Mouse (Mus musculus) monocyte, adult 2 months (primary cell): ENCODE measurements at regions not wholly inside any gene's neighbourhood (a gene's known extent, or its start where the extent isn't known, plus 50 kb on each side); places are given as distances from the start of the nearest gene placed in this dataset.

Experiments used
- DNase-seq, 2 experiments: peaks; one replicate each; pipeline ENCODE4 v3.0.0; 2022; ENCODE audit warnings: low spot score in 2 of 2, low read depth in 1 of 2

DNA sequence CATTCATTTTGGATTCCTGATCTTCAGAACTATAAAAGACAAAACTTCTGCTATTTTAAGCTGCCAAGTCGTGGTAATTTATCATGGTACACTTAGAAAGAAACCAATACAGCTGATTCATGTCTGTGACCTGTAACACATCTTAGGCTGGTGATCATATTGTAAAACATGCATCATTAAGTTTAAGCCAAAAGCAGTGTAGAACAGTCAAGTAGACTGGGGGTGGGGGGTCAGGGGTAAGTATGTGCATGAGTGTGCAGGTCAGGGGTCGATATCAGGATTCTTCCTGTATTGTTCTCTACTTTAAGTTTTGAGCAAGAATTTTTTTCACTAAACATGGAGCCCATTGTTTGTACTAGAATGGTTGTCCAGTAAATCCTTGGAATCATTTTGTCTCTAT, 160.7 kb downstream of the Calcrl start:
- no peak for DNase-seq

DNA sequence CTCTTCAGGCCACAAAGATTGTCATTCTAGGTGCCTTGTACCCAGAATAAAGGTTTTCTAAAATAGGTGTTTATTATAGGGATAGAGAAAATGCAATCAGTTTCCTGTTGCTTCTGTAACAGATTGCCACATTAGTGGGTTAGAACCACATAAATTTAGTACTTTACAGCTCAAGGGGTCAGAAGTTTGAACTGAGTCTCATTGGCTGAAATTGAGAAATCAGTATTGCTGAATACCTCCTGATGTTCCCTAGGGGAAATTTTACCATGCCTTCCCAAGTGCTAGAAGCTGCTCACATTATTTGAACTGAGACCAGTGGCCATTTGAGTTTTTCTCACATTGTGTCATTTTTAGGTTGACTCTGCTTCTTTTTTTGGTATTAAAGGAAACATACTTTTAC, 160.2 kb downstream of the Calcrl start:
- no peak for DNase-seq

DNA sequence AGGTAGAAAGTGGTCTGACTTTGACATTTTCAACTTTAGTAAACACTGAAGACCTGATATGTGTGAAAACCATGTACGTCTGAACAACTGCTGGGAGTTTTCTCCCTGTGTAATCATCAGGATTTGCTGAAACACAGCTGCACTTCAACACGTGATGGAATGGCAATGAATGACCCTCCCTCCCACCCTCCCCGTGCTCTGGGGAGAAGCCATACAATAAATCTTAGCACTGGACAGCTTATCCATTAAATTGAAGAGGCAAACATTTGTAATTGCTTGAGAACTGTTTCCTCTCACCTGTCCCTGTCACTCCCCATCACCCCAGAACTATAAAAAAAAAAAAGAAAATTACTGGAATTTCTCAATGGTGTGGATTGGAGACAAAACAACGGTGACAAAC, 159.1 kb downstream of the Calcrl start:
- no peak for DNase-seq

DNA sequence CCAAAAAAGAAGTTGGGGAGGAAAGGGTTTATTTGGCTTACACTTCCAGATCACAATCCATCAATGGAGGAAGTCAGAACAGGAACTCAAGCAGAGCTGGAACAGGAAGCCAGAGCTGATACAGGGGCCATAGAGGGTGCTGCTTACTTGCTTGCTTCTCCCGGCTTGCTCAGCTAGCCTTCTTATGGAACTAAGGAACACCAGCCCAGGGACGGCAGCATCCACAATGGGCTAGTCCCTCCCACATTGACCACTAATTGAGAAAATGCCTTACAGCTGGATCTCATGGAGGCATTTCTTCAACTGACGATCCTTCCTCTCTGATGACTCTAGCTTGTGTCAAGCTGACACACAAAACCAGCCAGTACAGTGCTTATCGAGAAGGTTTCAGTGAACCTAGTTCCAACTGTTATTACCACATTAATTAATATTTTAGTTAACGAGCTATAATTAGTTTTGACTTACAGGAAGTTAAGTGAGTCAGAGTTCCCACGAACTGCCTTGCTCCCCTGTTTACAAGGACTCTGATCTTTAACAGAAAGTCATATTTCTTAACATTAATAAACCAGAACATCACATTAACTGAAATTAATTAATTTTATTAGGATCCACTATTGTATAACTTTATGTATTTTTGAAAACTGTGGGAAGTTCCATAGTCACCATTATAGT, 158.2 kb downstream of the Calcrl start:
- no peak for DNase-seq

DNA sequence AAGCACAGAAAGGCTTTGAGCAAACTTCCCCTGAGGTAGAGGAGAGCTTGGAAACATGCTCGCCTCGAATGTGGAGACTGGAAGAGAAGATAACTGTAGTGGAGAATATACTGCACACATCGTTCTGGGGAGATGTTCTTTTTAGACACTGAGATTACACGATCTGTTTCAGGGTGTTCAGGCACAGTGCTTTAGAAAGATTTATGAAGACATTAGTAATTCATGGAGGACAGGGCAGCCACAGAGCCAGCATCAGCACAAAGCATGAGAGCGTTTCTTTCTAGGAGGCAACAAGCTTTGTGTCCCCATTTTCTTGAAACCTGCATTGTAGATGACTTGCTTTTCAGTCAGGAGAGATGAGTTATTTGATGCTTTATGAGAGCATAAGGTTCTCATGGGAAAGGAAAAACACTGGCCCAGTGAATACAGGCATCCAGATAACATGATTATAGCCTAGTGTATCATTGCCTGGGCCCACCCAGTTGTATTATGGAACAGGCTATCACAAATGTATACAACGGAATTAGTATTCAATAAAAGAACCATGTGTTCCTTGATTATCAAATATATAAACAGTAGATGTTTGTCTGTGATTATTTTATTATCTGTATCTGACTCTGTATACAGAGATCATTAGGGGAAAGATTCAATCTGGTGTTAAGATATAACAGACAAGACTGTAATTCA, 151.0 kb downstream of the Calcrl start:
- DNase-seq: no peak

DNA sequence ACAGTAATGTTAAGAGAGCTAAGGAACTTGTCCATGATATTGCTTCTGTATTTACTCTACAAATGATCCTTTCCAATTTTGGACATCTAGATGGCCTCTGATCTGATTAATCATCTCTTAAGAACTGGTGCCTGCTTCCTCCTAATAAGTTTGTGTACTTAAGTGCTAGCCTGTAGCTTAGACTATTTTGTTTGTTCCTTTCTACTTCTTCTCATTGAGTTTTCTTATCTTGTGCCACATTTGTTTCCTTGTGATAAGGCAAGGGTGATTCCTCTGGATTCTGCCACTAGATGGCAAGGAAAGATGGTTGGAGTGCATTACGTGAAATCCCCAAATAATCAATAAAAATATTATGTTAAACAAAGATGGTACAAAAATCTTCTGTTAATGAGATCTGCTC, 148.0 kb downstream of the Calcrl start:
- DNase-seq: no peak
